Mouse (Mus musculus) G1E-ER4 (cell line): ENCODE data around the gene Dnmbp. TPM values are rescaled to one million over a fixed set of nuclear protein-coding genes. Genes with fewer than 3 reads are reported as not detected.

Experiments used
- GATA1 ChIP-seq: IDR thresholded peaks from one replicate; pipeline ENCODE4 v1.8.0; 2012; ENCODE audit warnings: low read length, inconsistent platforms
- polyA plus RNA-seq: library from polyadenylated mRNA; stranded (reverse); fragments of >175 nt; gene quantifications from 2 replicates; pipeline ENCODE4 v1.2.3, GENCODE M21; 2012

The Dnmbp gene
- polyA plus RNA-seq, 1 experiment = not detected

GRCm38 (mm10) chr19:43896441-43896840 is 43.5 kb downstream of the Dnmbp start:
- TF ChIP-seq GATA1 = no peak

DNA sequence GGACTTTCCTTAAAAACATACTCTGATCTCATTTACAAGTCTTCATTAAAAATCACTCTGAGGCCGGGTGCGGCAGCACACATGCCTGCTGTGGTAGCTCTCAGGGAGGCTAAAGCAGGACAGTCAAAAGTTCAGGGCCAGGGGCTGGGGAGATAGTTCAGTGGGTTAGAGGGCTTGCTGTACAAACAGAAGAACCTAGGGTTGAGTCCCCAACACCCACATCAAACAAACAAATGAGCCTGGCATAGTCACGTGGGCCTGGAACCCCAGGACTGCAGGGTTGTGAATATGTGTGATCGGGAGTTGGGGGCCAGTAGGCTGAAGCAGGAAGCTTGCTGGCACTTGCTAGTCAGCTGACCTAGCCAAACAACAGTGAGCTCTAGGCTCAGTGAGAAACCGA is 44.0 kb downstream of the Dnmbp start:
- no peak for TF ChIP-seq GATA1

- no peak for TF ChIP-seq GATA1
These were observed 45.2 kb downstream of the Dnmbp start for GRCm38 (mm10) chr19:43894821-43895220.

GRCm38 (mm10) chr19:43894070-43894469 is 45.9 kb downstream of the Dnmbp start:
- TF ChIP-seq GATA1 = no peak

- no peak for TF ChIP-seq GATA1
These were observed 49.5 kb downstream of the Dnmbp start for GRCm38 (mm10) chr19:43890487-43890886.

GRCm38 (mm10) chr19:43887725-43888124 is 52.3 kb downstream of the Dnmbp start:
- TF ChIP-seq GATA1 = no peak

- TF ChIP-seq GATA1 = no peak
These were observed 52.7 kb downstream of the Dnmbp start for GRCm38 (mm10) chr19:43887242-43887641.

GRCm38 (mm10) chr19:43886371-43887099 is 53.5 kb downstream of the Dnmbp start:
- TF ChIP-seq GATA1 = no peak

- TF ChIP-seq GATA1 = no peak
These were observed 55.1 kb downstream of the Dnmbp start for GRCm38 (mm10) chr19:43884668-43885498.

- TF ChIP-seq GATA1 = no peak
These were observed 57.0 kb downstream of the Dnmbp start for GRCm38 (mm10) chr19:43882895-43883573.

DNA sequence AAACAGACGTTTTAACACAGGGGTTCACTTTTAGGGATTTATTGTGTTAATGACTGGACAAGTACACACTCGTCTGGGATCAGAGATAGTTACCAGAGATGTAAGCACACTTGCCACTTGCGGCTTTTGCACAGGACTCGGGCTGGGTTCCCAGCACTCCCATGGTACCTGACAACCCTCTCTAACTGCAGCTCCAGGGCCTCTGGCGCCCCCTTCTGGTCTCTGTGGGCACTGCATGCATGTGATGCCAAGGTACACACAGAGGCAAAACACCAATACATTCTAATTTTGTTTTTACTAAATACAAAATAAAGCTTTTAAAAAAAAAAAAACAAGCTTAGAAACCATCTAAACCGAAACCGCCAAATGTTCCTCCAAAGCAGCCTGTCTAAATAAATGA is 58.4 kb downstream of the Dnmbp start:
- TF ChIP-seq GATA1 = no peak

DNA sequence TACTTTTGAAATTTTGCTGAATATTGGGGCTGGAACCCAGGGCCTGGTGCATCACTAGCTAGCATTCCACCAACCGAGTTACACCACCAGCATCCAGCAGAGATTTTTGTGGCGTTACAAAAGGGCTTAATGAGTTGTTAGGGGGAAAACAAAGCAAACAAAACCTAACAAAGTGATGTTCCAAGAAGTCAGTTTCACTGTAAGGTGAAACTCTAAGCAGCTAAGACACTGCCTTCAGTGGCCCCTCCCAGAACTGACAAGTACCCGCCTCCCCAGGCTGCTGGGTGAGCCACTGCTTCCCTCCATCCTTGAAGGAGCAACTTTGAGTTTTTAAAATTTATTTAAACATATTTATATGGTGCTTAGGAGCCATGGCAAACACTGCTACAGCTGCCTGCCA is 59.6 kb downstream of the Dnmbp start:
- no peak for TF ChIP-seq GATA1

DNA sequence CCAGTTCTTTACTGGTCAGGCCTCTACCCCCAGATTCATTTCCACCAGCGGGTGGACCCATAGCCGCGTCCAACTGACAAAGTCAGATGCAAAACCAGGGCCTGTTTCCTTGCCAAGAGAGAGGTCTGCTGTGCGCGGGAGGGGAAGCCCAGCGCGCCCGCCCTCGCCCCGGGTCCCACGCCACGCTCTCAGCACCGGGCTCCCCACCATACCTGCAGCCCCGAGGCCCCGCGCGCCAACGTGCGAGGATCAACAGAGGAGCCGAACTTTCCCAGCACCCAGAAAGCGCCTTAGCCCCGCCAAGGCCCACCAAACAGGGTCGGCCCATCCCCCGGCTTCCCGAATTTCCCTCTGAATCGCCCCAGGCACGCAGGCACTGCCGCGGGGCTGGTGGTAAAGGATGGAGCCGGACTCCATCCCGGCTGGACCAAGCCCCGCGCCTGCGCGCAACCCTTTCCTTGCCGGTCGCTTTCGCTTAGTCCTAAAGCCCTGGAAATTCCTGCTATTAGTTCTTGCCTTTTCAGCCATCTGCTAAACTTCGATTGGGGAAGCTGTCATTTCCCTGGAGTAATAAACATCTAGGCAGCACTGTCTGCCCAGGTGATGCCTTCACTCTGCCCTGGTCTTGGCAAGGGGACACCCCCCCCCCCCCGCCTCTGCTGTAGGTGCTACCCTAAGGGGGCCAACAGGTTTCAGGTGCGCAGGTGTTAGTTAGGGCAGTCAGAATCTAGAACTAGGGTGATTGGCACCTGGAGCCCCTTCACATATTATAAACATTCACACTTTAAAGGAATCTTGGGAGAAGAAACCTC is 60.4 kb downstream of the Dnmbp start:
- TF ChIP-seq GATA1 = no peak

GRCm38 (mm10) chr19:43878111-43879092 is 61.6 kb downstream of the Dnmbp start:
- no peak for TF ChIP-seq GATA1
